Mouse (Mus musculus) layer of hippocampus, postnatal 36 days (tissue): ENCODE data around the gene Cdh23. TPM values are rescaled to one million over a fixed set of nuclear protein-coding genes. Genes with fewer than 3 reads are reported as not detected.

Experiments
- DNase-seq, 2 experiments: peaks; one replicate each; pipeline ENCODE4 v3.0.0; 2022
- total RNA-seq, 2 experiments: library from RNA; stranded (reverse); gene quantifications; 2 replicates each; pipeline ENCODE4 v1.2.3; 2021

Gene Cdh23
- total RNA-seq, 2 experiments from 2014 or later = 1.7 to 3.5 TPM

DNA sequence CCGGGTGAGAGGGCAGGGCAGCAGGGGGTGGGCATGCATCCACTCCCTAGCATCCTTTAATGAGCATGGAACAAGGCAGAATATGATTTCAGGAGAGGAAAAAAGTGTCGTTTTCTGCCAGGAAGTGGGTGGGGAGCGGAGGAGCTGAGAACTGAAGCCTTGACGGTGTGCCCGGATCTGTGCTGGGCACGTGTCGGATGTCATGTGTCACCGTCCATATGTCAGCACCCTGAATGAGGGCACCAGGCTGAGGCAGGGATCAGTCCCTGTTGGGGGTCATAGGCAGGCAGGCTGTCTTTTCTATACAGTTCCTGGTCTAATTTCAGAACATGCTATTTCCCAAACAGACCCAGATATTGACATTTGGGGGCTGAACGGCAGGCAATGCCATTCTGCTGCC lies 61.9 kb downstream of the Cdh23 start:
- DNase-seq = peak; percentile 54

GRCm38 (mm10) chr10:60626086-60626485 lies 70.2 kb downstream of the Cdh23 start:
- no peak for DNase-seq

DNA sequence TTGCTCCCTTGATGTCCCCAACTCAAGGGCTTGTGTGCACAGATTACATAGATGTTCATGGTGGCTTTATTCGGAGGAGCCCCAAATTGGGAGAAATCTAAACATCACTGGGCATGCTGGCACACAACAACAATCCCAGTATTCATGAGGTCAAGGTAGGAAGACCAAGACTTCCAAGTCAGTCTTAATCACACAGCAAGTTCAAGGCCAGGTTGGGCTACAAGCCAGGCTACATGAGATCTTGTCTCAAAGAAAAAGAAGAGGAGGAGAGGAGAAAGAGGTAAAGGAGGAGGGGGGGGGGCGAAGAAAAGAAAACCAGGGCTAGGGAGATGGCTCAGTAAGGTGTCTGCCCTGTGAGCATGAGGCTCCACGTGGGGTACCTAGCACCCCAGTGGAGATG lies 70.8 kb downstream of the Cdh23 start:
- DNase-seq = no peak

DNA sequence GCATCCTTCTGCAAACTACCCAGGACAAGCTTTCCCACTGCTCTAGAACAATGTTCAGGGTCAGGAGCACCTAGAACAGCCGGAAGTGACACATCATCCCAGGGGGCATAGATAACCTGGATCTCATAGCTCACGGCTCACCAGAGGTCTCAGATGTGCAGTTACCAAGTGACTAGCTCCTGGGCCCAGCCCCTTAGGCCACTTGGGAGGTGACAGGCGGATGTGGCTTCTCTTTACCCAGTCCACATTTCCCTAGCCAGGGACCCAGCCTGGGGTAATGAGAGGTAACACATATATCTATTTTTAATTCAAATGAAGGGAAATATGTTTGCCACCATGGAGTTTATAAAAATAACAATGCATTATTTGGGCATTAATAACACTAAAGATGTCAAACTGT lies 71.3 kb downstream of the Cdh23 start:
- no peak for DNase-seq

GRCm38 (mm10) chr10:60624217-60624708 lies 72.0 kb downstream of the Cdh23 start:
- peak; percentile 6 to 20 for DNase-seq

GRCm38 (mm10) chr10:60622836-60623235 lies 73.5 kb downstream of the Cdh23 start:
- DNase-seq = no peak

DNA sequence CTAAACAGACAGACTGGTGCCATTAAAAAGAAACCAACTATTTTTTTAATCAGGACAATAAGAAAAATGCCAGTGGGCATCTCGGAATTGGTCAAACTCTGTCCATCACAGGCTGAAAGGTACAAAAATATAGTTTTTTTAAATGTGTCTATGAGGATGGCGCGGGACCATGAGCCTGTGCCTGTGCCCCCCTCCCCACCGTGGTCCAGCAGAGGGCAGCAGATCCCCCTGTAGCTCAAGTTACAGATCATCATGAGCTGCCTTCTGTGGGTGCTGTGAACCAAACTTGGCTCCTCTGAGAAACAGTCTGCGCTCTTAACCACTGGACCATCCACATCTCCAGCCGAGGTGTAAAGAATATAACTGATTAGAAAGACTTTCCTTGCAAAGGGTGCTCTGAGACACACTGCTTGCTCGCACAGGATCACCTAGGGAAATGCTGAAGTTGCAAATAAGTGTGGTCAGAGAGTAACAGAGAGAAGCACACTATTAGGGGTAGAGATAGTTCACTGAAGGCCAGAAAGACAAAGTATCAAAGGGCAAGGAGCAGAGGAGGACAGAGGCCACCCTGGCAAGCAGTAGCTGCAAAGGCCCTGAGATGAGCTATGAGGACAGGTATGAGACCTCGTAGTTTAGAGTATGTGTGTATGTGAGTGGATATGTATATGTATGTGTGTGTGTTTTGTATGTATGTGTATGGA lies 74.7 kb downstream of the Cdh23 start:
- DNase-seq = no peak

DNA sequence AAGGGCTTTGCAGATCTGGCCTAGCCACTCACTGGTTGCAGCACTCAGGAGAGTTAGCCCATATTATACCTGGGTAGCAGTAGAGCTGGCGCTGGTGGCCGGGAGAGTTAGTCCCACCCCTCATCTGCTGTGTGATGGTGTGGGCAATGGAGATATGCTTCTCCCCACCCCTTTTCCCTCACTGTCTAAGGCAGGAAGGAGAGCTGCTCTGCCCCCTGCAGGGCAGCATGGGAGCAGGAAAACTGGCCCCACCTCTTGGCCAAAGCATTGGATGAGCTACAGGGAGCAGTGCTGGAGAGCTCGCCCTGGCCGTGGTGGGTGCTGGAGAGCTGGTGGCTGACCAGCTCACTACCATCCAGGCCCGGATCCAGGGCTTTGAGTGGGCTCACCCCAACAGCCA lies 80.4 kb downstream of the Cdh23 start:
- DNase-seq = no peak

DNA sequence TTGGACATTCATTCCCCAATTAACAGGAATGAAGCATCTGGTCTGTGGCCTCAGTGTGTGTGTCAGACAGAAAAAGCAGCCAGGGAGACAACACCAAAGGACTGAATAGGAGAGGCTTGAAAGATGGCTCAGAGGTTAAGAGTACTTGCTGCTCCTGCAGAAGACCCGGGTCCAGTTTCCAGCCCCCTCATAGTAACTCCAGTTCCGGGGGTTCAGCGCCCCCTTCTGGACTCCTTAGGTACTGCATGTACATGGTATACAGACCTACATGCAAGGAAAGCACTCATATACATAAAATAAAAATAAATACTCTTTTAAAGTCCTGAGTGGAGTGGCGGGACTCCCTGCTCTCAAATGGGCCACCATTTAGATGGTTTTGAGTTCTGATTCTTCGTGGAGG lies 83.4 kb downstream of the Cdh23 start:
- no peak for DNase-seq

DNA sequence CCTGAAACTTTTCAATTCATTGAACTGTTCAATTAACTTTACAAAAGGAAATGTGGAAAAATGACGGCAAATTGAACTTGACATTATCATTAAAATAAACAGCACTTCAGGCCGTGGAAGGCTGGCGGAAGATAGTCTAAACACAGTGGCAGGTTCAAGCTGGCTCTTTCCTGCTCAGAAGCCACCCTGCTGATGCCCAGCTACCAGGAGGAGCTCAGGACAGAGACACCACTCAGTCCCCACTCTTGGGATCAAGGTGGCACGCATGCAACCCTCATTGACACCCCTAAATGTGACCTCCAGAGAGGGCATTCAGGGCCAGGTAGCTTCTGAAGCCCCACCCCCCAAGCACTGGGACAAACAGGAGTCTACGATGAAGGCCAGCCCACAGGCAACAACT lies 89.1 kb downstream of the Cdh23 start:
- no peak for DNase-seq

DNA sequence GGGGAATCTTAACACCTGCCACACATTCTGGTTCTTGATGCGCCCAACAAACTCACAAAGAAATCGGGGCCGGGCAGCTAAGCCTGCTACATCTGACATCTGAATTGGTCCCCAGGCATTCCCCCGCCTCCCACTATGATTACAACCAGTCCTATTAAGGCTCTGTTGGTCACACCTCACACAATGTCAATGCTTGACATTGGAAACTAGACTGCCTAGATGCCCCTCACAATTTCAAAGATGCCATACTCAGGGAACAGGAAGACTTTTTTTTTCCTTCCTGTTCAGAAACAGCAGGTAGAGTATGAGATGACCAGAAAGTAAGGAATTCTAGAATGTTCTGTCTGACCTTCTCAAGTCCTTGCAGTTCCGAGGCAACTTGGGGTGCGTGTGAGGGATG lies 89.6 kb downstream of the Cdh23 start:
- no peak for DNase-seq

DNA sequence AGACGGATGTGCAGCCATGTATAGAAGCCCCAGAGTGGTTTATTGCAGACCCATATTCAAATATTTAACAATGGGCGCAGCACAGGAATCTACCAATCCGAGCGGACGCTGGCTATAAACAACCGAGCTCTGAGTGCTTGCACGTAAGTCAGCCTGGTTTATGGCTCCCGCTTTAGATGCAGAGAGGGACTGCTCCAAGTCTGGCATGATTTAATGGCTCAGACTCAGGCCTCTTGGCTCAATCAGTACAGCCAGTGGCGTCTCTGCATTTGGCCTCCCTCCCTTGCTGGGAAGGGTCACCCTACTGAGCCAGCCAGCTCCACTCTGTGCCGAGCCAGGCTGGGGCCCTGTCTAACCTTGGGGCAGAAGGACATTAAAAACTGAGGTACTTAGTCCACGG lies 94.1 kb downstream of the Cdh23 start:
- DNase-seq = peak; percentile 5 to 12

DNA sequence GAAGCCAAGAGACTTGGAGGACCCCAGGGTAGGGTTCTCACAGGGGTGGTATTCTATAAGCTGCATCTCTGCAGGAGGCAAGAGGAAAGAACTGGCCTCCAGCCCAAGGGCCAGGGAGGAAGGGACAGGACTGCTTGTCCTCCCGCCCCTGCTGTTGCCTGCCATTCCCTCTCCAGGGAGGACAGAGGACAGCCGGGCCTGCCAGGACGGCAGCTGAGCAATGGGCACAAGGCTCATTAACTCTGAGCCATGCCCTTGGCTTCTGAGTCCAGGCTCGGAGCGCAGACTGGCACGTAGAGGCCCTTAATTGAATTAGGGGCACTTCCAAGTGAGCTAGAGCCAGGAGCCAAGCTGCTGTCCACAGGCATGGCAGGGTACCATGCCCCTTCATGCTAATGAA lies 101.1 kb downstream of the Cdh23 start:
- DNase-seq = peak; percentile 9 to 10

- DNase-seq = no peak
Observed at GRCm38 (mm10) chr10:60592881-60593575, 103.3 kb downstream of the Cdh23 start.

- DNase-seq = no peak
Observed at GRCm38 (mm10) chr10:60591281-60591680, 105.0 kb downstream of the Cdh23 start.

DNA sequence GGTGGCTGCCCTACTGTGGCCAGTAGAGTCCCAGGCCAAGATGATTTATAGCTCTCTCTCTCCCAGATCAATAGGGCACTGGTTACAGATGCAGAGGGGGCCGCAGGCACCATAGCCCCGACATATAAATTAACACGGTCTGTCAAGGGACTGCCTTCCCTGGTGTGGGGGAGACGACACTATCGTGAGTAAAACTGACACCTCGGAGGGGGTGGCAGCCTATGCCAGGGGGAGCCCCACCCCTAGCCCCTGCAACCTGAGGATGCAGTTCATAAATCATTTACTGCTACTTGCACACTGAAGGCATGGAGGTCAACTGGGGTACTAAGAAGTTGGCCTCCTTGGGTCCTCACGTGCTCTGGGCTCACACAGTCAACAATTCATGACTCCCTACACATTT lies 106.0 kb downstream of the Cdh23 start:
- DNase-seq = no peak

- DNase-seq = no peak
Observed at GRCm38 (mm10) chr10:60585691-60586090, 110.6 kb downstream of the Cdh23 start.

- no peak for DNase-seq
Observed at GRCm38 (mm10) chr10:60582956-60583355, 113.3 kb downstream of the Cdh23 start.

DNA sequence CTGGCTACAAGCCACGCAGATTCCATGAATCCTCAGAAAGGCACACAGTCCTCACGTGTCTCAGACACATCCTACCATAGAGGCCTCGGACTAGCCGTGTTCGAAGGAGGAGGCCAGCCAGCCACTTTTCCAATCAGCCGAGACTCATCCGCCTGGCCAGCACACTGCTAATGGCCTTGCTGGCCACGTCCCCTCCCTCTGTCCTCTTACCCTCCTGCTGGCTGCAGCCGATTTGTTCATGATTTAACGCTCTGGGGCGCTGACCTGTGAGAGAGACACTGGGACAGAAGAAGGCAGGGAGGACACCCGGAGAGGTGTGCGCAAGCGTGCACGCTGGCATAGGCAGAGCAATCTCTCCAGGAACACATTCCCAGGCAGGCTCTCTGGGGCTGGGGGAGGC lies 115.6 kb downstream of the Cdh23 start:
- DNase-seq = no peak

- DNase-seq = no peak
Observed at GRCm38 (mm10) chr10:60578738-60579538, 117.4 kb downstream of the Cdh23 start.

DNA sequence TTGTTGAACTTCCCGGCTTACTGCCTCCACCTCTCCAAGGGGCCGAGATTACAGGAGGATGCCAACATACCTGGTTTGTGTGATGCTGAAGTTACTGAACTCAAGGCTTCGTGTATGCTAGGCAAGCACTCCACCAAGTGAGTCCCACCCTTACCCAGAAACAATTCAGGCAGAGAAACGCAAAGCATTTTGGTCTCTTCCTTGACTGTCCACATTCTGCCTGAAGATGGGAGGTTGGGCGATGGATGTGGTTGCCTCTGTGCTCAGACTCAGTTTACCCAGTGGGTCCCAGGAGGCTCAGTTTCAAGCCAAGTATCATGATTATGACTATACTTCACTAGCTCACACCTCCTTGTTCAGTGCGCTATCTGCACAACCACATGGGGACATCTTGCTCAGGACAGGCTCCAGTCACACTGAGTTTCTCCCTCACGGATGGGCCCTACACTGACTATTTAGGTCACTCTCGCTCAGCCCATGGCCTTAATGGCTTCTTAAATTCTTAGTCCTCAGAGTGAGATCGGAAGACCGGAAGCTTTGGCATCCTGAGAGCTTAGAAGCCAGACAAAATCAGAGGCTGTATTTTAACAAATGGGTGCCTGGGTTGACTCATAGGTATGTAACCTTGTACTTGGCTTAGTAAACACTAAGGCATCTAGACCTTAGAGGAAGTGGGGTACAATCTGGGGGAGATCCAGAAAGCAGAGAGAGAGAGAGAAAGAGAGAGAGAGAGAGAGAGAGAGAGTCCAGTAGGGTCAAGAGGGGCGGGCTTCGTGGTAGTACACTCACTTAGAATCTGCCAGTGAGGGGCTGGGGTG lies 118.2 kb downstream of the Cdh23 start:
- DNase-seq = no peak
